Mouse (Mus musculus): Measurements from ENCODE around the gene Bmp3. TPM values are rescaled to one million over a fixed set of nuclear protein-coding genes. Genes with fewer than 3 reads are reported as not detected.

Bmp3 gene
- polyA plus RNA-seq, 1 experiment from 2014 or later, result 0.12 TPM

DNA sequence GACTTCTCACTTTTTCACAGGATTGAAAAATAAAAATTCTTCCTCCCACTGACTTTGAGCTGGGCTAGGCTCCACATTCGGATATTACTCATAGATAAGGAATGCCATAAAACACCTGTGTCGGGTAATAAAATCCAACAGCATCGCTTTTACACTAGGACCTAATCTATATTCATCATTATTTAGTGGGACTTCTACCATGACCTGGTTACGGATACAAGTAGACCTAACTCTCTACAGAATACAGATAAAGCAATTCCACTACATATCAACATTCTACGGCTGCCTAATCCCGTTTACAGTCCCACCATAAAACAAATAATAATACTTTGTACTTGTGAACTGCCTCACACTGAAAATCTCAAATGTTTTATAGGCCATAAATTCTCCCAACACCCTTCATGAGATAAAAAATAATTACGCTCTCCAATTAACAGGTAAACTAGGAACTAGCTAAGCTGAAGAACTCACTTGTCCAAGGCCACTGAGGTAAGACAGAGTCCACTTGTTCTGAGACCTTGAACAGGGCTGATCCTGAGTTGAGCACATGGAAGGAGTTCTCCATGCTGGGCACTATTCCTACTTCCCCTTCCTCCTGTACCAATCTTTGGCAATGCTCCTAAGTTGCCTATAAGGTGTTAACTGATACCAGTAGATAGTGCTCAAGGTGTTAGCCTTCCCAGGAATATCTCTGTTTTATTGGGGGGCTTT lies 11.5 kb upstream of the Bmp3 start:
- DNase-seq (ENCODE audit: low spot score), result no peak
- Histone ChIP-seq H3K4me2 (no peak overlapping the region), H3K9ac (ENCODE audit: low read depth, low read length) (no peak overlapping the region), H3K27me3 (replicated peaks; ENCODE audit: control insufficient read depth, insufficient read depth, low read length) (no peaks in the 10 kb centered on the region), H3K36me3 (ENCODE audit: control insufficient read depth, insufficient read depth, low read length) (no peaks in the 10 kb centered on the region), H3K9me3 (ENCODE audit: control insufficient read depth, low read length) (no peaks in the 10 kb centered on the region), H3K27ac (ENCODE audit: low read depth, low read length) (no peak overlapping the region), H3K4me3 (ENCODE audit: low read depth, low read length) (no peak overlapping the region), H3K4me1 (replicated peaks; ENCODE audit: control insufficient read depth, insufficient read depth, low read length) (no peaks in the 10 kb centered on the region)
- no peak for ATAC-seq (replicated peaks; ENCODE audit: low FRiP score)
- WGBS, result 73% methylated on average over 7 of the region's 7 CpGs

DNA sequence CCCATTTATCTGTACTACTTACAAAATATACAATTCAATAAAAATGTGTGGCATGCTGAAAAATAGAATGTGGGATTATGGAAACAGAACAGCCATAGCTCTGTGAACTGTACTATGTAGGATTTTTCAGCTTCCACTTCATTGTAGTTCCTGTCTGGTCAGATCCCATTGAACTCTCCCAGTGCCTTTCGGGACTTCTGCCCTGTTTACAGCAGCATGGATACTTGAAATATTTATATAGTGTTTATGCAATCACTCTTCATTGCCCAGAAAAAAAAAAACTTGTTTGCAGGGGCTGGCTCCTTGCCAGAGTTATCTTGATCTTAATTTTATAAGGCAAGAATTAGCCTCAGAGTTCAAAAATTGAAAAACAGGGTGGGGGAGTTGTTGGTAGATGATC lies 9.6 kb upstream of the Bmp3 start:
- H3K36me3 ChIP-seq (ENCODE audit: control insufficient read depth, insufficient read depth, low read length), result no peaks in the 10 kb centered on the region
- DNase-seq (ENCODE audit: low spot score) (no peak), ATAC-seq (replicated peaks; ENCODE audit: low FRiP score) (no peak)
- H3K9ac ChIP-seq (ENCODE audit: low read depth, low read length), result no peak overlapping the region
- 85% methylated on average over 1 of the region's 1 CpGs for WGBS
- no peak overlapping the region for H3K4me2 ChIP-seq
- H3K4me3 ChIP-seq (ENCODE audit: low read depth, low read length), result no peak overlapping the region
- H3K27me3 ChIP-seq (replicated peaks; ENCODE audit: control insufficient read depth, insufficient read depth, low read length), result no peaks in the 10 kb centered on the region
- H3K9me3 ChIP-seq (ENCODE audit: control insufficient read depth, low read length), result no peaks in the 10 kb centered on the region
- no peak overlapping the region for H3K27ac ChIP-seq (ENCODE audit: low read depth, low read length)
- H3K4me1 ChIP-seq (replicated peaks; ENCODE audit: control insufficient read depth, insufficient read depth, low read length), result no peaks in the 10 kb centered on the region

DNA sequence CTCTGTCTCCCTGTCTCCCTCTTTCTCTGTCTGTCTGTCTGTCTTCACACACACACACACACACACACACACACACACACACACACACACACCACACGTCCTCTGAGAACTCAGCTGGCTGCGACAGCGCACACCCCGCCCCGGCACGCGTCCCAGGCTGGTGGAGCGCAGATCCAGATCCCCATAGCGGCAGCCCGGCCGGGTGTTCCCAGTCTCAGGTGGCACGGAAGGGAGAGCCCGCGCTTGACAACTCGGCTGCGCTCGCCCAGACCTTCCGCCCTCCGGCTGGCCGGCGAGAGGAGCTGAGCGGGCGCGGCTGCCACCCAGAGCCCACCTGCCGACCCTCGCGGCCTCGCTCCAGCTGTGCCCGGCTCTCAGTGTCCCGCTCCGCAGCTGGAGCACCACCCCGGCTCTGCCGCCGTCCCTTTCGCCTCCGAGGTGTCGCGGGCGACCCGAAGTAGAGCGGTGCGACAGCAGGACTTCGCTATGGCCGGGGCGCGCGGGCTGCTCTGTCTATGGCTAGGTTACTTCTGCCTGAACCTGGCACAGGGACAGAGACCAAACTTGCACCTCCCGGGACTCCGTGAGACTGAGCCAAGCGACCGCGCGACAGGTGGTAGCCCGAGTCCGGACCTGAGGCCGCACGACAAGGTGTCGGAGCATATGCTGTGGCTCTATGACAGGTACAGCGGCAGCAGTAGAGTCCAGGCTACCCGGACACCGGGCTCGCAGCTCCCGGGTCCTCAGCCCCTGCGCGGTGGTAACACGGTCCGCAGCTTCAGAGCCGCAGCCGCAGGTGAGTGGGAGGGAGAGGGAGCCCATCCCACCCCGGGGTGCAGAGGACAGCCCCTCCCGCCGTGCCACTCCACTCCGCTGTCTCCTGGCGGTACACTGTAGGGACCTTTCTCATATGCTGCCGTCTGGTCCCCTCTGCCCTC lies 681 bp downstream of the Bmp3 start:
- peak; percentile 40 for DNase-seq (ENCODE audit: low spot score)

DNA sequence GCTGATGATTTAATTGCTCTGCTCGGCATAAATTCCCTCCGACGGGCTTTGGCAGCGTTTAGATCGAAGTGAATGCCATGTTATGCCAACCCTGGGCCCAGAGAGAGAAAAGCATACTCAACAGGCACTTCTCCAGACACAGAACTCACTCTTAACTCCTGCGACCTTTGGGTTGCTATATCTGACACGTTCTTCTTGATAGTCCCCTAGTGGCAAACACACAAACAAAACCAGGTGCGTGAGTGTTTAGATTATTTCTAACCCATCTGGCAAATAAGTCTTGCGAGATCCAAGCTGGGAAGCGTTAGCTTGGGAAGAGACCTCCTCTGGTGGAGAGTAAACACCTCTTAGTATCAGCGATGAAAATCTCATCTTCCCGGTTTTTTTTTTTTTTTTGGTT lies 1.5 kb downstream of the Bmp3 start:
- 7% methylated on average over 12 of the region's 12 CpGs for WGBS
- no peak overlapping the region for H3K4me3 ChIP-seq (ENCODE audit: low read depth, low read length)
- DNase-seq (ENCODE audit: low spot score), result no peak
- H3K9ac ChIP-seq (ENCODE audit: low read depth, low read length), result no peak overlapping the region
- H3K27me3 ChIP-seq (replicated peaks; ENCODE audit: control insufficient read depth, insufficient read depth, low read length), result peaks cover 44% of the 10 kb centered on the region
- no peak overlapping the region for H3K27ac ChIP-seq (ENCODE audit: low read depth, low read length)
- no peak overlapping the region for H3K4me2 ChIP-seq
- ATAC-seq (replicated peaks; ENCODE audit: low FRiP score), result no peak
- H3K36me3 ChIP-seq (ENCODE audit: control insufficient read depth, insufficient read depth, low read length), result no peaks in the 10 kb centered on the region
- H3K9me3 ChIP-seq (ENCODE audit: control insufficient read depth, low read length), result no peaks in the 10 kb centered on the region
- H3K4me1 ChIP-seq (replicated peaks; ENCODE audit: control insufficient read depth, insufficient read depth, low read length), result no peaks in the 10 kb centered on the region

More for the DNA sequence above, 681 bp downstream of the Bmp3 start:
- Histone ChIP-seq H3K36me3 (ENCODE audit: control insufficient read depth, insufficient read depth, low read length) (no peaks in the 10 kb centered on the region), H3K27ac (ENCODE audit: low read depth, low read length) (no peak overlapping the region), H3K27me3 (replicated peaks; ENCODE audit: control insufficient read depth, insufficient read depth, low read length) (peaks cover 44% of the 10 kb centered on the region), H3K4me1 (replicated peaks; ENCODE audit: control insufficient read depth, insufficient read depth, low read length) (no peaks in the 10 kb centered on the region), H3K9ac (ENCODE audit: low read depth, low read length) (no peak overlapping the region), H3K4me2 (peak overlapping the region; percentile 76), H3K9me3 (ENCODE audit: control insufficient read depth, low read length) (no peaks in the 10 kb centered on the region), H3K4me3 (ENCODE audit: low read depth, low read length) (peak overlapping the region; percentile 43)
- 2% methylated on average over 72 of the region's 75 CpGs for WGBS
- no peak for ATAC-seq (replicated peaks; ENCODE audit: low FRiP score)

DNA sequence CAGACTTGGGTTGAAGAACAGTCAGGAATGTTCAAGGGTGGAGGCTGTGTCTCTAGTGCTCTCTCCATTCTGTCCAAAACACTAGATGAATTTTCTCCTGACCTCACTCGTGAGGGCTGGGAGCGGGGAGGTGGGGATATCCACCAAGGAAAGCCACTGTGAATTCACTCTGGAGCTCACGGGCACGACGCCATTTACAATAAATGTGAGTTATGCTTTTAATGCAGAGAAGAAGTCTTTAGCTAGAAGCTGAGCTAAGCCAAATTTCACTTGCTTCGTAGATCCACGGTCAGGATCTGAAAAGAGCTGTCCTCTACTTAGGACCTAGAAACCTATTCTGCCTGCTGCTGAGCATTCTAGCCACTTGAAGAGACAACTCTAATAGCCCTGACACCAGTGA lies 2.1 kb downstream of the Bmp3 start:
- no peak overlapping the region for H3K9ac ChIP-seq (ENCODE audit: low read depth, low read length)
- ATAC-seq (replicated peaks; ENCODE audit: low FRiP score) (no peak), DNase-seq (ENCODE audit: low spot score) (no peak)
- no peak overlapping the region for H3K27ac ChIP-seq (ENCODE audit: low read depth, low read length)
- peaks cover 44% of the 10 kb centered on the region for H3K27me3 ChIP-seq (replicated peaks; ENCODE audit: control insufficient read depth, insufficient read depth, low read length)
- H3K4me1 ChIP-seq (replicated peaks; ENCODE audit: control insufficient read depth, insufficient read depth, low read length), result no peaks in the 10 kb centered on the region
- no peak overlapping the region for H3K4me3 ChIP-seq (ENCODE audit: low read depth, low read length)
- no peaks in the 10 kb centered on the region for H3K36me3 ChIP-seq (ENCODE audit: control insufficient read depth, insufficient read depth, low read length)
- no peaks in the 10 kb centered on the region for H3K9me3 ChIP-seq (ENCODE audit: control insufficient read depth, low read length)
- no peak overlapping the region for H3K4me2 ChIP-seq
- 64% methylated on average over 7 of the region's 7 CpGs for WGBS

DNA sequence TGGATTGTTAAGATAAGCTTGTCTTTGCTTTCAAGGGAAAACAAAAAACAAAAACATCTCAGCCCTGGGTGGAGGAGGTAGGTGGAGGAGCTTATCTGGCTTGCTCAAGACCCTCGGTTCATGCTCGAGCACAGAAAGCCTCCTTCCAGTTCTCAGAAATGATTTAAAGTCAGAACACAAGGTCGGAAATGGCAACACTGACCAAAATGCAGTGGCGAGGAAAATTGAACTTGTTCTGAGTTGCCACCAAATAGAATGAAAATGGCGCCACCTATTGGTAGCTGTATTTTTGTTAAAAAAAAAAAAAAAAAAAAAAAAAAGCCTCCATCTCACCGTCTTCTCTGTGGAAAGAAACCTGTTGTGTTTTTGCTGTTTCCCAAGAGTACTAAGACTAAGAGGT lies 9.7 kb downstream of the Bmp3 start:
- Histone ChIP-seq H3K4me3 (ENCODE audit: low read depth, low read length) (no peak overlapping the region), H3K4me1 (replicated peaks; ENCODE audit: control insufficient read depth, insufficient read depth, low read length) (no peaks in the 10 kb centered on the region), H3K36me3 (ENCODE audit: control insufficient read depth, insufficient read depth, low read length) (no peaks in the 10 kb centered on the region), H3K9ac (ENCODE audit: low read depth, low read length) (no peak overlapping the region), H3K27me3 (replicated peaks; ENCODE audit: control insufficient read depth, insufficient read depth, low read length) (no peaks in the 10 kb centered on the region), H3K4me2 (no peak overlapping the region), H3K27ac (ENCODE audit: low read depth, low read length) (no peak overlapping the region), H3K9me3 (ENCODE audit: control insufficient read depth, low read length) (no peaks in the 10 kb centered on the region)
- no peak for ATAC-seq (replicated peaks; ENCODE audit: low FRiP score)
- DNase-seq (ENCODE audit: low spot score), result no peak
- WGBS, result 2% methylated on average over 6 of the region's 6 CpGs

DNA sequence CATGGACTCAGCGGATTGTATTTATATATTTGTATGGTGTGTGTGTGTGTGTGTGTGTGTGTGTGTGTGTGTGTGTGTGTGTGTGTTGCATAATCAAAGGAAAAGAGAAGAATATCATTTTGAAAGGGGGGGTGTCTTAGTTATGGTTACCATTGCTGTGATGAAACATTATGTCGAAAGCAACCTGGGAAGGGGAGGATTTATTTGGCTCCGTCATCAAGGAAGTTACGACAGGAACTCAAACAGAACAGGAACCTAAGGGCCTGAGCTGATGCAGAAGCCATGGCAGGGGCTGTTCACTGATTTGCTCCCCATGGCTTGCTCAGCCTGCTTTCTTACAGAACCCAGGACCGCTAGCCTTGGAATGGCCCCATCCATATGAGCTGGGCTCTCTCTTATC lies 10.9 kb downstream of the Bmp3 start:
- no peak for ATAC-seq (replicated peaks; ENCODE audit: low FRiP score)
- Histone ChIP-seq H3K4me3 (ENCODE audit: low read depth, low read length) (no peak overlapping the region), H3K4me2 (no peak overlapping the region), H3K27me3 (replicated peaks; ENCODE audit: control insufficient read depth, insufficient read depth, low read length) (no peaks in the 10 kb centered on the region), H3K4me1 (replicated peaks; ENCODE audit: control insufficient read depth, insufficient read depth, low read length) (no peaks in the 10 kb centered on the region), H3K36me3 (ENCODE audit: control insufficient read depth, insufficient read depth, low read length) (no peaks in the 10 kb centered on the region), H3K9ac (ENCODE audit: low read depth, low read length) (no peak overlapping the region), H3K27ac (ENCODE audit: low read depth, low read length) (no peak overlapping the region), H3K9me3 (ENCODE audit: control insufficient read depth, low read length) (no peaks in the 10 kb centered on the region)
- DNase-seq (ENCODE audit: low spot score), result no peak
- 76% methylated on average over 5 of the region's 5 CpGs for WGBS

DNA sequence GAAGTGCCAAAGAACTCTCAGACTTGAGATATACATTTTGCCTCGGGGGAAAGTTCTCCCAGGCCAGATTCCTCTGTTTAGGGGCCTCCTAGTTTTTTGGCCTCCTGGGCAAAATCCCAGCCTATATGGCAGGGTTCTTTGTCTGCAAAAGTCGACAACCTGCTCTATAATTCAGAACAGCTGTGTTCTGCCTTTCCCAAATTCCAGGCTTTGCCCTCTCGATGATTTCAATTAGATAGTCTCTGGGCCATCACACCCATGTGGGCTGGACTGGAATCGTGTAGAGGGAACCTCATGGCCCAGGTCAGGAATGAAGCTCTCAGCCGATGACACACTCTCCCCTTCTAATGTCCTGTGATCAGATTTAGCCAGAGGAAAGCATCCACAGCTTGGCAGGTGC lies 21.8 kb downstream of the Bmp3 start:
- Histone ChIP-seq H3K27ac (ENCODE audit: low read depth, low read length) (no peak overlapping the region), H3K27me3 (replicated peaks; ENCODE audit: control insufficient read depth, insufficient read depth, low read length) (no peaks in the 10 kb centered on the region), H3K4me2 (no peak overlapping the region), H3K9me3 (ENCODE audit: control insufficient read depth, low read length) (no peaks in the 10 kb centered on the region), H3K36me3 (ENCODE audit: control insufficient read depth, insufficient read depth, low read length) (no peaks in the 10 kb centered on the region), H3K9ac (ENCODE audit: low read depth, low read length) (no peak overlapping the region), H3K4me3 (ENCODE audit: low read depth, low read length) (no peak overlapping the region), H3K4me1 (replicated peaks; ENCODE audit: control insufficient read depth, insufficient read depth, low read length) (no peaks in the 10 kb centered on the region)
- ATAC-seq (replicated peaks; ENCODE audit: low FRiP score) (no peak), DNase-seq (ENCODE audit: low spot score) (no peak)
- WGBS, result 61% methylated on average over 5 of the region's 5 CpGs

DNA sequence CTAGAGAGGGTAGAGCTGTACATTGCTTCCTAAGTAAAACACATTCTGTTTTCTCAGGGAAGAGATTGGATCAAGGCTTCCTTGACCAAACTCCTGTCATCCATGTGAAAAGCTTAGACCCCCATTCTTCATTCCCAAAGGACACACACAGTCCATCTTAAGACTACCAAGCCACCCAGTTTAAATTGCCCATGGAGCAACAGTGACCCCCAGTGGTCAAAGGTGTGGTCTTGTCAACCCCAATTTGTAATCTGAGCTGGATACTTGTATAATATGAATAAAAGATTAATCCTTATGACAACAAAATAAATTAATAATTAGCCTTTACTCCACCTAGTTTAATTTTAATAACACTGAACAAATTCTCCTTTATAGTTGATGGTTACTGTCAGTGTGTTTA lies 24.7 kb downstream of the Bmp3 start:
- no peaks in the 10 kb centered on the region for H3K4me1 ChIP-seq (replicated peaks; ENCODE audit: control insufficient read depth, insufficient read depth, low read length)
- no peak overlapping the region for H3K4me3 ChIP-seq (ENCODE audit: low read depth, low read length)
- H3K9me3 ChIP-seq (ENCODE audit: control insufficient read depth, low read length), result no peaks in the 10 kb centered on the region
- DNase-seq (ENCODE audit: low spot score) (no peak), ATAC-seq (replicated peaks; ENCODE audit: low FRiP score) (no peak)
- H3K27ac ChIP-seq (ENCODE audit: low read depth, low read length), result no peak overlapping the region
- no peak overlapping the region for H3K9ac ChIP-seq (ENCODE audit: low read depth, low read length)
- no peaks in the 10 kb centered on the region for H3K27me3 ChIP-seq (replicated peaks; ENCODE audit: control insufficient read depth, insufficient read depth, low read length)
- no peak overlapping the region for H3K4me2 ChIP-seq
- no peaks in the 10 kb centered on the region for H3K36me3 ChIP-seq (ENCODE audit: control insufficient read depth, insufficient read depth, low read length)
